Mouse (Mus musculus) neural tube, embryonic 15.5 days (tissue): ENCODE data around the gene Tigit. TPM values are rescaled to one million over a fixed set of nuclear protein-coding genes. Genes with fewer than 3 reads are reported as not detected.

Experiments
- ATAC-seq: fragments of 200-750 bp; cut with Nextera tagmentation; 2 replicates; pipeline ENCODE4 v1.8.0; 2017; ENCODE audit warnings: mild to moderate bottlenecking, moderate TSS enrichment, moderate library complexity; ENCODE audit not compliant: low FRiP score
- H3K27ac ChIP-seq: fragments of 300-500 bp; sonication (generic); replicated peaks from 2 replicates; pipeline ENCODE4 v1.5.1; 2015; ENCODE audit warnings: mild to moderate bottlenecking, inconsistent platforms
- H3K27me3 ChIP-seq: fragments of 300-500 bp; sonication (generic); replicated peaks from 2 replicates; pipeline ENCODE4 v1.6.1; 2015; ENCODE audit warnings: inconsistent platforms
- H3K36me3 ChIP-seq: fragments of 300-500 bp; sonication (generic); 2 replicates; pipeline ENCODE4 v1.6.1; 2015; ENCODE audit warnings: inconsistent platforms
- H3K4me1 ChIP-seq: fragments of 300-500 bp; sonication (generic); 2 replicates; pipeline ENCODE4 v1.6.1; 2015; ENCODE audit warnings: inconsistent platforms
- H3K4me2 ChIP-seq: fragments of 300-500 bp; sonication (generic); 2 replicates; pipeline ENCODE4 v1.6.1; 2015; ENCODE audit warnings: inconsistent platforms, mild to moderate bottlenecking, moderate library complexity
- H3K4me3 ChIP-seq: fragments of 300-500 bp; sonication (generic); replicated peaks from 2 replicates; pipeline ENCODE4 v1.5.1; 2015; ENCODE audit warnings: mild to moderate bottlenecking, inconsistent platforms
- H3K9ac ChIP-seq: fragments of 300-500 bp; sonication (generic); replicated peaks from 2 replicates; pipeline ENCODE4 v1.6.1; 2015; ENCODE audit warnings: mild to moderate bottlenecking, inconsistent platforms
- H3K9me3 ChIP-seq: fragments of 300-500 bp; sonication (generic); replicated peaks from 2 replicates; pipeline ENCODE4 v1.6.1; 2016; ENCODE audit warnings: inconsistent platforms
- WGBS: fragments of 180-500 bp; shearing (Covaris S2); methylation state at CpG from one replicate; pipeline ENCODE4 v1.1.7; 2015; ENCODE audit warnings: mixed read lengths; 5-methylcytosine and 5-hydroxymethylcytosine counted together
- polyA plus RNA-seq: library from polyadenylated mRNA; unstranded; fragments of >200 nt; fragmentation: Nextera tagmentation; extraction: Ambion mirVana; gene quantifications from 2 replicates; pipeline ENCODE4 v1.2.1, GENCODE M21; 2015

Tigit gene
- polyA plus RNA-seq, 1 experiment from 2014 or later: not detected

DNA sequence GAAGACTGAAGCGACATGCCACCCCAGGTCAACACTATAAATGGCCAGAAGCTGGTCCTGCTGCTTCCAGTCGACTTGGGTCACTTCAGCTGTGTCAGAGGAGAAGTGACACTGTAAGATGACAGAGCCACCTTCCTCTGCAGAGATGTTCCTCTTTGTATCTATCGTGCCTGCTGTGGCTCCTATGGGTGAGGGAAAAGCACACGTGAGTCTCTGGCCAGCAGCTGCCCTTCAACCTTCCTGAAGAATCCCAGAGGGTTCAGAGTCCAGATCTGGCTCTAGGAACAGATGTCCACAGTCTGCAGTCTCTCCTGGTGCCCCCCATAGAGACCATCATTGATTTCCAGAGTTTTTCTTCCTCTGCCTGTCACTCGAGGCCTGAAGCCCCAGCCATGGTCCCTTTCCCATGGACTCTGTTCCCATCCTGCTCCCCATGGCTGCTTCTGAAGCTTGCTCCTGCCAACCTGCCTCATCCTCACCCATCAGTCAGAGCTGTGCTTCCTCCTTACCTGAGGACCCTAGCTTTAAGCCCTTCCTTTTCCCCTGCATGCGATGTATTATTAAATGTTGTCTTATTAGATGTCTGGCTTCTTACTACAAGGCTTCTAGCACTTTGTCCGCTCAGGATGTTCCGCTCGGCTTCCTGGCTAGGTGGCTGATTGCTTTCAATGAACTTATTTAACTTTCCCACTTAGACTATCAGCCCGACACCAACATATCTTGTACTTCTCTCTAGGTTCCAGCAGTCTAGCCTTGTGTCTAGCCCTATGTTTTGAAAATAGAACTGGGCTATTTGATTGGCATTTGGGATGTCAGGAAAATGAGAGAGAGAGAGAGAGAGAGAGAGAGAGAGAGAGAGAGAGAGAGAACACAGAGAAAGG lies 1.6 kb downstream of the Tigit start:
- 91% methylated on average over 10 of the region's 10 CpGs for WGBS
- Histone ChIP-seq H3K4me3 (no peak overlapping the region), H3K27me3 (no peaks in the 10 kb centered on the region), H3K36me3 (no peaks in the 10 kb centered on the region), H3K9ac (no peak overlapping the region), H3K4me2 (no peak overlapping the region), H3K9me3 (no peaks in the 10 kb centered on the region), H3K4me1 (no peaks in the 10 kb centered on the region), H3K27ac (no peak overlapping the region)
- ATAC-seq: no peak

DNA sequence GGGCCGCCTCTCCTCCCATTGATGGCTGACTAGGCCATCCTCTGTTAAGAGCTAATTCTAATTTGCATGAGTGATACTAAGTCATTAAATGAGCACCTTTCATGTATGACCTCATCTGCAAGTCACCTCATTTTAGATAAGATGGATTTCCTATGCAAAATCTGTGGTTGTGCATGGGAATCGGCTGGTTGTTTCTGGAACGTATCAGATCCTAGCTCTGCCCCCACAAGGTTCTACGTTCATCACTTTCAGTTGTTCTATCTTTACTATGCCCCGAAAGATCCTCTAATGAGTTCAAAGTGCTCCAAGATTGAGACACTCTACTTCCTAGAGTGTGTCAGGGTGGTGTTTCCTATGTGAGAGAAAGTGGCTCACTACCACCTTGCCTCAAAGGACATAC lies 2.4 kb downstream of the Tigit start:
- Histone ChIP-seq H3K9ac (no peak overlapping the region), H3K9me3 (no peaks in the 10 kb centered on the region), H3K4me1 (no peaks in the 10 kb centered on the region), H3K27me3 (no peaks in the 10 kb centered on the region), H3K4me3 (no peak overlapping the region), H3K36me3 (no peaks in the 10 kb centered on the region), H3K4me2 (no peak overlapping the region), H3K27ac (no peak overlapping the region)
- no peak for ATAC-seq
- 95% methylated on average over 5 of the region's 5 CpGs for WGBS

DNA sequence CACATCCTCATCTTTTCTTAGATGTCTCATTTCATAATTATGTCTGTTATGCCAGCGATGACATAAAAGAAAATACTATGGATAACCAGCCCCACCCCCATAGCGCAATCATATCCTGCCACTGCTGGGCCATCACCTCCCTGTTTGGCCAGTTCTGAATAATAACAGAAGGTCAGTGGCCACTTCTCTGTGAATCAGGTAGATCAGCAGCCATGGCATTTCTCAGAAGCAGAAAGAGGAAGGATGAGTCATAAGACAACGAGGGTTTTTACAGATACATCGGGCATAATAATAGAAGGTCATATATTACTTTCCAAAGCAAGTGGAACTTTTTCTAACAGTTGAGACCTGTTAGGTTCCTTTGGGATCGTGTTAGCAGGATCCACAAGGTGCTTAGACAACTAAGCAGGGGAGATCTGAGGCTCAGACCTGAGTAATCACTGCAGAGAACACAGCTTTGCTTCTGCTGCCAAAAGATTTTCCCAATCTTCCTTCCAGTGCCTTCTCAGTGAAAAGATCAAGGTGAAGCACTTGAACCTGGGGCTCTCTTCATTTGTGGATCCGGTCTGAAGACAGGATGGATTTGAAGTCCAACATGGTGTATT lies 8.7 kb downstream of the Tigit start:
- ATAC-seq: no peak
- WGBS: 84% methylated on average over 6 of the region's 6 CpGs
- no peak overlapping the region for H3K9ac ChIP-seq

DNA sequence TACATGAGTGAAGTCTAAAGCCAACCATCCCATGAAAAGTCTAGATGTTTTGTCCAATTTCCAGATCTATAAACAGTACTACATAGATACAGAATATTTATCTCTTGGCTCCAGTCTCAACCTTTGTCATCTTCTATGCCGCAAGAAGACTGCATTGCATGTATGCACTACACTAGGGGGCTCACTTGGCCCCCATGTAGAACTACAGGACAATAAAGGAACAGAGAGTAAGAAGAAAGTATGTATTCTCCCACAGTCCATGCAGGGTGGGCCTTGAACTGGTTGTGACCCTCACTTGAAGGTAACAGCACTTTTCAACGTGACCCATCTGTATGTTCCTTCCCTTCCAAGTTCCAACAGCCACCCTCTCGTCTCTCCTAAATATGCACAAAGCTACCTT lies 9.7 kb downstream of the Tigit start:
- Histone ChIP-seq H3K9ac (no peak overlapping the region), H3K4me1 (no peaks in the 10 kb centered on the region), H3K4me3 (no peak overlapping the region), H3K36me3 (no peaks in the 10 kb centered on the region), H3K27me3 (no peaks in the 10 kb centered on the region), H3K27ac (no peak overlapping the region), H3K4me2 (no peak overlapping the region), H3K9me3 (no peaks in the 10 kb centered on the region)
- 87% methylated on average over 3 of the region's 3 CpGs for WGBS
- no peak for ATAC-seq

More for the DNA sequence above, 8.7 kb downstream of the Tigit start:
- H3K4me1 ChIP-seq: no peaks in the 10 kb centered on the region
- H3K27ac ChIP-seq: no peak overlapping the region
- H3K27me3 ChIP-seq: no peaks in the 10 kb centered on the region
- no peaks in the 10 kb centered on the region for H3K36me3 ChIP-seq
- H3K4me3 ChIP-seq: no peak overlapping the region
- no peaks in the 10 kb centered on the region for H3K9me3 ChIP-seq
- no peak overlapping the region for H3K4me2 ChIP-seq

DNA sequence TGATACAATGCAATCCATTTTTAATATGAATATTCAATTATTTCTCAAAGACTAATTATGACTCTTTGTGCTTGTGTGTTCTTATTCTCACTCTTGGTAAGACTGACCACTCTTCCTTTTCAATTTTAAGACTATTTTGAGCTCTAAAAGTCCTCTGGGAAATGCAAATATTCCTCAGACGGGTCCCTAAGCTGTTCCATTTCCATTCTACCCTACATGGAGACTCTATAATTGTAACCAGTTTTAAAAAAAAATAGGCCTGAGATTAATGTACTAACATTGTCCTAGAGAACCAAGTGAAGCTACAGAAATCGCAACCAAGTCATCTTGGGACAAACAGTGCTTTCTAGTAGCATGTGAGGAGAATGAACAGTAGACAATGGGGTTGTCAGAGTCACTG lies 10.7 kb downstream of the Tigit start:
- ATAC-seq: no peak
- Histone ChIP-seq H3K4me1 (no peaks in the 10 kb centered on the region), H3K27ac (no peak overlapping the region), H3K27me3 (no peaks in the 10 kb centered on the region), H3K36me3 (no peaks in the 10 kb centered on the region), H3K4me3 (no peak overlapping the region), H3K9me3 (no peaks in the 10 kb centered on the region), H3K4me2 (no peak overlapping the region), H3K9ac (no peak overlapping the region)
- 87% methylated on average over 2 of the region's 2 CpGs for WGBS

DNA sequence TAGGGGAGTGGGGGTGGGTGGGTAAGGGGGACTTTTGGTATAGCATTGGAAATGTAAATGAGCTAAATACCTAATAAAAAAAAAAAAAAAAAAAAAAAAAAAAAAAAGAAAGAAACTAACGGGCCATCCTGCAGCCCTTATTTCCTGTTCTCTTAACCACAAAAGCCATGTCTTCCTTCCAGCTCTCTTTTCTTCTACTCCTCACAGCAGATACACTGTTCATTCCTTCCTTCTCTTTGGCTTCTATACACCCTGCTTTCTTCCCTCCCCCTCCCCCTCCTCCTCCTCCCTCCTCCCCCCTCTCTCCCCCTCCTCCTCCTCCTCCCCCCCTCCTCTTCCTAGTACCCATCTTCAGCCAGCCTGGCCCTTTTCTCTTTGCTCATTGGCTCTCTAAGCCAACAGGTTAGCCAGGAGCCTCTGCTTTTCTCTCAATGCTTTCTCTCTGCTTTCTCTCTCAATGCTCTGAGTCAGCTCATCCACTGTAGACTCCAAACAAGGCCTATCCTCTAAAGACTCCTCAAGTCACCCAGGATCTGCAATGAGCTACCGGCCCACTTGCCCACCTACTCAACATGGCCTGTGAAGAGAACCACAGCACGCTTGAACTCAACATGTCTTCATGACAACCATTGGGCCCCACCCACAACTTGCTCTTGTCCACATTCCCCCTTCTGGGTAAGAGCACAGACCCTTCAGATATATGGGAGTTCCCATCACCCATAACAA lies 13.4 kb downstream of the Tigit start:
- Histone ChIP-seq H3K9me3 (no peaks in the 10 kb centered on the region), H3K9ac (no peak overlapping the region), H3K4me2 (no peak overlapping the region), H3K4me1 (no peaks in the 10 kb centered on the region), H3K36me3 (no peaks in the 10 kb centered on the region), H3K27me3 (no peaks in the 10 kb centered on the region), H3K27ac (no peak overlapping the region), H3K4me3 (no peak overlapping the region)
- 96% methylated on average over 3 of the region's 3 CpGs for WGBS
- no peak for ATAC-seq

DNA sequence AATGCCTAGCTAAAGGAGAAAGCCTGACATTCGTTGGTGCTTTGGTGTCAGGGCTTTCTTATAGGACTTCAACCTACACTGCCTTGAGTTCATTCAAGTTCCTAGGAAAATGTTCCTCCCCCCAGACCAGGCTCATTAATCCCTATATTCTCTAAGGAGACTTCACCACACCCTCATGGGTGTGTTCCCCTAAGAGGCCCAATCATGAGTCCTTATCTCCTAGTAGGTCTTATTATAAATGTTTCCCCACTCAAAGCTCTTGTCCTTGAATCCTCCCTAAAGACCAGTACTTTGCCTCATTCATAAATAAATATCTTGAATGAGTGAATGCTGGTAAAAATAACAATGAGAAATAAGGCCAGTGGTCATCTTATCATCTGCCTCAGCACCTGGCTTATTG lies 16.3 kb downstream of the Tigit start:
- WGBS: 83% methylated on average over 1 of the region's 1 CpGs
- no peak for ATAC-seq
- Histone ChIP-seq H3K4me2 (no peak overlapping the region), H3K4me1 (no peaks in the 10 kb centered on the region), H3K36me3 (0 out of 2 replicates have a peak, but pooled peaks cover 6% of the 10 kb centered on the region), H3K27me3 (no peaks in the 10 kb centered on the region), H3K9ac (no peak overlapping the region), H3K27ac (no peak overlapping the region), H3K9me3 (no peaks in the 10 kb centered on the region), H3K4me3 (no peak overlapping the region)

DNA sequence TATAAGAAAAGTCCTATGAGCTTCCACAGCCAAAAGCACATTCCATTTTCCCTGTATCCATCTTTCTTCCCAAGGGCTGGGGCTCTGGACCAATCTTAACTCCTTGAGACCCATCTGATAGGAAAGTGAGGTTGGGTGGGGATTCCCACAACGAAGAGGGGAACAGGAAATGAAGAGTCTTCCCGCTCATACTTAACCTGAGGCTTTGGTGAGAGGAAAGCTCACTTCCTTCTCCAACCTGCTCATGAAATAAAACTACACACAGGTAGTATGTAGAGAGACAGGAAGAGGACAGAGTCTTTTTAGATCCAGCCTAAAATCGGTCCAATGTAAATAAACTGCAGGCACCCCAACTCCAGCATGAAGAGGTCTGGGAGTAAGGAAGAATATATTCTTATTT lies 17.0 kb downstream of the Tigit start:
- Histone ChIP-seq H3K4me2 (no peak overlapping the region), H3K36me3 (0 out of 2 replicates have a peak, but pooled peaks cover 6% of the 10 kb centered on the region), H3K9ac (no peak overlapping the region), H3K27ac (no peak overlapping the region), H3K9me3 (no peaks in the 10 kb centered on the region), H3K4me3 (no peak overlapping the region), H3K27me3 (no peaks in the 10 kb centered on the region), H3K4me1 (no peaks in the 10 kb centered on the region)
- ATAC-seq: no peak
- 95% methylated on average over 3 of the region's 3 CpGs for WGBS

DNA sequence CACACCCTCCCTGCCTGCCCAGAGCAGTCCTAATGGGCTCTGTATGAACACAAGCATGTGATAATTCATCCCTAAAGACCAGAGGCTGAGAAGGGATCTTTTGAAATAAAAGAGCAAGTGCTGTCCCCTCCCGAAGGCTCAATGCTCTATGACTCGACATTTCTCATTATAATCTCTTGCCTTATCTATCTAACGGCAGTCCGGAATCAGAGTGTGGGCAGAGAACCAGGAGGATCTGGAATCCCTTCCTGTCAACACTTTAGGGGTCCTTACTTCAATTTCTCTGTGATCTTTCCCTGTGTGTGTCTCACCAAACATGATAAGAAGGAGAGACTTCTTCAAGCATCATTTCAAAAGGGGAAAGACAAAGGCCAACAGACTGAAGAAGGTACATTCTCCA lies 18.1 kb downstream of the Tigit start:
- Histone ChIP-seq H3K4me1 (no peaks in the 10 kb centered on the region), H3K36me3 (0 out of 2 replicates have a peak, but pooled peaks cover 6% of the 10 kb centered on the region), H3K4me3 (no peak overlapping the region), H3K9me3 (no peaks in the 10 kb centered on the region), H3K27ac (no peak overlapping the region), H3K4me2 (no peak overlapping the region), H3K27me3 (no peaks in the 10 kb centered on the region), H3K9ac (no peak overlapping the region)
- no peak for ATAC-seq
- WGBS: 63% methylated on average over 4 of the region's 4 CpGs

DNA sequence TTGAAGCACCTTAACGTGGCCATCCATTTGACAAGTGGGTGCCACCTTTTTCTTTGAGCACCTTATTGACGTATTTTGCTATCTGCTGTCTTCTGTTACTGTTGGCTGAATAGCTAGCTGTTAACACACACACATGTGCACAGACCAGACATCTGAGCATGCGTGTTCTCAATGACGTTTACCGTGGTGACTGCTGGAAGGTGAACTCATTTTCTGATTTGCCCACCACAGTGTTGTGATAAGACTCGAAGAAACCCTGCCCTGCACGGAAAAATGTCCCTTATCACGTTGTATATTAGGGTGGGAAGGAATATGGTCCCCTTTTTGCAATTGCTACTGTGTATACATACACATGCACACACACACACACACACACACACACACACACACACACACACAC lies 22.7 kb downstream of the Tigit start:
- Histone ChIP-seq H3K4me3 (no peak overlapping the region), H3K9me3 (no peaks in the 10 kb centered on the region), H3K4me2 (no peak overlapping the region), H3K9ac (no peak overlapping the region), H3K27ac (no peak overlapping the region), H3K36me3 (0 out of 2 replicates have a peak, but pooled peaks cover 9% of the 10 kb centered on the region), H3K4me1 (no peaks in the 10 kb centered on the region), H3K27me3 (no peaks in the 10 kb centered on the region)
- WGBS: 89% methylated on average over 8 of the region's 8 CpGs
- no peak for ATAC-seq

DNA sequence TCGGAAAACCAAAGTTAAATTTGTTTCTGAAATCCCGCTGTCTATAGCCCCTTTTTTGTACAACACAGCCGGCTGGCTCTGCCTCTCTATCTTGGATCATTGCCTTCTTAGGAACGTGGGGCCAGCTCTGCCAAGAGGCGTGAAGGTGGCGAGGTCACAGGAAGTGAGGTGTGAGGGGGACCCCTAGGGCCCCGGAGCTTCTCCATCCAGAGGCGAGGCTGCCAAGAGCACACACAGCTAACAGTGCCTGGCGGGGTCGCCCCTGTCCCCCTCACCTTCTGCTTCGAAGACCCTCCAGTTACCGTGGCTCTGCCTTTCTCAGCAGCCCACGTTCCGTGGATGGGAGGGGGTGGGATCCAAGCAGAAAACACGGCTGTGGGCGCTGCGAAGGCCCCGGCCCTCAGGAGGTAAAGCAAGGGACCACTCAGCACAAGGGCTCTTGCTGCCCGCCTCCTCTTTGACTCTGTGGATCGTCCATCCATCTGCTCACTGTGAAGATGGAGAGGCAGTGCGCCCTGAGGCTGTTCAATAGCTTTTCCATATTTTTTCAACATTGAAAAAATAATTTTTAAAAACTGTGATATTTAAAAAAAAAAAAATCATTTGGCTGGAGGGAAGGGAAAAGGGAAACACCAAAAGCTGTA lies 25.4 kb downstream of the Tigit start:
- H3K9me3 ChIP-seq: no peaks in the 10 kb centered on the region
- H3K27ac ChIP-seq: no peak overlapping the region
- 0 out of 2 replicates have a peak, but pooled peaks cover 12% of the 10 kb centered on the region for H3K36me3 ChIP-seq
- no peak overlapping the region for H3K4me2 ChIP-seq
- H3K4me1 ChIP-seq: no peaks in the 10 kb centered on the region
- WGBS: 81% methylated on average over 21 of the region's 21 CpGs
- H3K4me3 ChIP-seq: no peak overlapping the region
- H3K9ac ChIP-seq: no peak overlapping the region
- ATAC-seq: no peak
- no peaks in the 10 kb centered on the region for H3K27me3 ChIP-seq
